Mouse (Mus musculus) right cerebral cortex, adult 18-20 months (tissue): Measurements from ENCODE around the gene Clybl.
A peak's percentile ranks its signal among the peaks of the same experiment; 100 is the strongest.

Experiments used
- DNase-seq: peaks from one replicate; pipeline ENCODE4 v3.0.0; 2022; ENCODE audit warnings: mixed read lengths

The Clybl gene

GRCm38 (mm10) chr14:122389684-122390370 lies 208.3 kb downstream of the Clybl start:
- DNase-seq, result no peak

GRCm38 (mm10) chr14:122390935-122391334 lies 209.4 kb downstream of the Clybl start:
- DNase-seq, result no peak

- no peak for DNase-seq
These were observed 211.6 kb downstream of the Clybl start for GRCm38 (mm10) chr14:122393119-122393518.

GRCm38 (mm10) chr14:122398676-122399075 lies 217.2 kb downstream of the Clybl start:
- DNase-seq, result no peak

GRCm38 (mm10) chr14:122399906-122400305 lies 218.4 kb downstream of the Clybl start:
- DNase-seq, result no peak

GRCm38 (mm10) chr14:122401886-122402285 lies 220.4 kb downstream of the Clybl start:
- no peak for DNase-seq

GRCm38 (mm10) chr14:122402716-122403258 lies 221.3 kb downstream of the Clybl start:
- DNase-seq, result no peak

GRCm38 (mm10) chr14:122403422-122403940 lies 222.0 kb downstream of the Clybl start:
- DNase-seq, result no peak

- DNase-seq, result no peak
These were observed 223.2 kb downstream of the Clybl start for GRCm38 (mm10) chr14:122404596-122405154.

- no peak for DNase-seq
These were observed 223.7 kb downstream of the Clybl start for GRCm38 (mm10) chr14:122405236-122405635.

GRCm38 (mm10) chr14:122405897-122406540 lies 224.5 kb downstream of the Clybl start:
- no peak for DNase-seq

GRCm38 (mm10) chr14:122406541-122407219 lies 225.2 kb downstream of the Clybl start:
- peak; percentile 28 for DNase-seq

GRCm38 (mm10) chr14:122412841-122413541 lies 231.5 kb downstream of the Clybl start:
- no peak for DNase-seq

GRCm38 (mm10) chr14:122413542-122413928 lies 232.0 kb downstream of the Clybl start:
- no peak for DNase-seq

GRCm38 (mm10) chr14:122414786-122415185 lies 233.3 kb downstream of the Clybl start:
- DNase-seq, result no peak

- DNase-seq, result no peak
These were observed 234.8 kb downstream of the Clybl start for GRCm38 (mm10) chr14:122416166-122416771.

GRCm38 (mm10) chr14:122424441-122424840 lies 242.9 kb downstream of the Clybl start:
- DNase-seq, result no peak

GRCm38 (mm10) chr14:122426529-122427203 lies 245.2 kb downstream of the Clybl start:
- no peak for DNase-seq

- DNase-seq, result no peak
These were observed 245.7 kb downstream of the Clybl start for GRCm38 (mm10) chr14:122427204-122427560.

GRCm38 (mm10) chr14:122427654-122428053 lies 246.2 kb downstream of the Clybl start:
- no peak for DNase-seq

- no peak for DNase-seq
These were observed 251.1 kb downstream of the Clybl start for GRCm38 (mm10) chr14:122432558-122432957.
